Mouse (Mus musculus) bone marrow macrophage, adult 2 months (primary cell): ENCODE measurements at regions not wholly inside any gene's neighbourhood (a gene's known extent, or its start where the extent isn't known, plus 50 kb on each side); places are given as distances from the start of the nearest gene placed in this dataset.

Source experiments
- CTCF ChIP-seq: IDR thresholded peaks from 2 replicates; pipeline ENCODE4 v1.5.1; 2012; ENCODE audit warnings: low read depth, mild to moderate bottlenecking, low read length, moderate library complexity
- POLR2A ChIP-seq: IDR thresholded peaks from 2 replicates; pipeline ENCODE4 v1.6.1; 2012; ENCODE audit warnings: mild to moderate bottlenecking, low read depth, low read length, borderline replicate concordance

GRCm38 (mm10) chr6:103183355-103183754, 327.0 kb upstream of the Chl1 start:
- TF ChIP-seq CTCF = no peak
- no peak for TF ChIP-seq POLR2A
